Mouse (Mus musculus) inflammation-experienced regulatory T-cells, adult 16 weeks (primary cell): ENCODE data around the gene Plekha5. TPM values are rescaled to one million over a fixed set of nuclear protein-coding genes. Genes with fewer than 3 reads are reported as not detected.

Experiments used
- polyA plus RNA-seq: library from polyadenylated mRNA; unstranded; fragments of 100-300 nt; shearing (Covaris generic); gene quantifications from one replicate; pipeline ENCODE4 v1.2.1, GENCODE M21; 2017

Plekha5 gene
- 9.0 TPM for polyA plus RNA-seq

GRCm38 (mm10) chr6:140423846-140424200 is at the start of gene Plekha5:
Gene Plekha5, plus strand, starts transcription at chr6:140424054.

GRCm38 (mm10) chr6:140622391-140623225 is 198.8 kb downstream of the Plekha5 start, which contains the start of gene Aebp2:
Gene Aebp2, plus strand, starts transcription at chr6:140622663.

Other genes with a start within 250 kb of the Plekha5 start
- 15.8 TPM for gene Aebp2, start 198.6 kb downstream of the Plekha5 start, polyA plus RNA-seq